Comparison of ENCODE assay signal across 11 mouse cellular contexts in the genomic region with DNA sequence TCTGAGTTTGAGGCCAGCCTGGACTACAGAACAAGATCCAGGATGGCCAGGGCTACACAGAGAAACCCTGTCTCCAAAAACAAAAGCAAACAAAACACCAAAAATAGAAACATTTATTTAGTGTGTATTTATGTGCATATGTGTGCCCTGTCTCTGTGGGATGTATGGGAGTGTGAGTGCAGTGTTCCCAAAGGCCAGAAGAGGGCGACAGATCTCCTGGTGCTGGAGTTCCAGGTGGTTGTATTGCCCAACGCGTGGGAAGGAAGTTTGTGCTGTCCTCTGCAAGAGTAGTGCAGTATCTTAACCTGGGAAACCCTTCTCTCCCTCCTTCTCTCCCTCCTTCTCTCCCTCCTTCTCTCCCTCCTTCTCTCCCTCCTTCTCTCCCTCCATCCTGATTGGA. TPM values are rescaled to one million over a fixed set of nuclear protein-coding genes. Genes with fewer than 3 reads are reported as not detected.
DNase-seq lines count a peak whose midpoint lies in the region; ATAC-seq and TF ChIP-seq lines count a peak whose summit lies in the region.
"Had no signal": no experiment of that assay in that cellular context is flagged by ENCODE, and none has a peak within 500 bp of the region (broad histone marks: within the 10 kb centered on the region; RNA-seq: fewer than 3 reads in every experiment).

No protein-coding gene starts in this region.

- no peaks in the 10 kb centered on the region for H3K27me3 ChIP-seq in intestine, postnatal 0 days (replicated peaks; ENCODE audit: control insufficient read depth, insufficient read depth, low read length)
- H3K27me3 ChIP-seq in intestine, embryonic 16.5 days (replicated peaks; ENCODE audit: control insufficient read depth, insufficient read depth, low read length): no peaks in the 10 kb centered on the region
- H3K27me3 ChIP-seq: neural tube, embryonic 12.5 days had no signal

- H3K9ac ChIP-seq in intestine, postnatal 0 days (ENCODE audit: low read depth, low read length): no peak overlapping the region
- H3K9ac ChIP-seq in intestine, embryonic 16.5 days (ENCODE audit: low read depth, low read length): no peak overlapping the region
- H3K9ac ChIP-seq: neural tube, embryonic 12.5 days had no signal

- no peaks in the 10 kb centered on the region for H3K4me1 ChIP-seq in intestine, postnatal 0 days (replicated peaks; ENCODE audit: control insufficient read depth, insufficient read depth, low read length)
- no peaks in the 10 kb centered on the region for H3K4me1 ChIP-seq in intestine, embryonic 16.5 days (ENCODE audit: control insufficient read depth, insufficient read depth, low read length)
- H3K4me1 ChIP-seq: neural tube, embryonic 12.5 days had no signal

- H3K9me3 ChIP-seq in intestine, postnatal 0 days (ENCODE audit: control insufficient read depth): no peaks in the 10 kb centered on the region
- H3K9me3 ChIP-seq in intestine, embryonic 16.5 days (ENCODE audit: control insufficient read depth, low read length): no peaks in the 10 kb centered on the region
- H3K9me3 ChIP-seq: neural tube, embryonic 12.5 days had no signal

- no peak for ATAC-seq in intestine, postnatal 0 days
- ATAC-seq in intestine, embryonic 16.5 days: no peak
- peak; percentile 81 for ATAC-seq in granulocyte monocyte progenitor cell, adult 5-6 weeks (replicated peaks; ENCODE audit: poor library complexity, severe bottlenecking)

- H3K4me3 ChIP-seq in intestine, postnatal 0 days (ENCODE audit: low read depth, low read length): no peak overlapping the region
- no peak overlapping the region for H3K4me3 ChIP-seq in intestine, embryonic 16.5 days (ENCODE audit: low read length)
- H3K4me3 ChIP-seq: neural tube, embryonic 12.5 days had no signal

- peak; percentile 59 for DNase-seq in 416B (ENCODE audit: low read depth)
- DNase-seq in ES-CJ7 (ENCODE audit: low read depth, low spot score): peak; percentile 81
- DNase-seq in adrenal gland, adult 8-10 months: no peak
- DNase-seq in heart, adult 8-10 months (ENCODE audit: low spot score): no peak
- DNase-seq: cerebellum, adult 9-11 months; kidney, adult 18-20 months had no signal

- no peaks in the 10 kb centered on the region for H3K36me3 ChIP-seq in intestine, postnatal 0 days (ENCODE audit: control insufficient read depth, insufficient read depth)
- no peaks in the 10 kb centered on the region for H3K36me3 ChIP-seq in intestine, embryonic 16.5 days (ENCODE audit: control insufficient read depth, insufficient read depth, low read length)
- H3K36me3 ChIP-seq: neural tube, embryonic 12.5 days had no signal

- H3K27ac ChIP-seq in intestine, postnatal 0 days (ENCODE audit: low read depth, low read length): no peak overlapping the region
- H3K27ac ChIP-seq in intestine, embryonic 16.5 days (ENCODE audit: low read length): no peak overlapping the region
- H3K27ac ChIP-seq: neural tube, embryonic 12.5 days had no signal

- H3K4me2 ChIP-seq in intestine, postnatal 0 days (replicated peaks; ENCODE audit: low read depth): no peak overlapping the region
- H3K4me2 ChIP-seq in intestine, embryonic 16.5 days (ENCODE audit: low read depth, low read length): no peak overlapping the region
- H3K4me2 ChIP-seq: heart, embryonic 11.5 days; neural tube, embryonic 12.5 days had no signal

- WGBS in intestine, postnatal 0 days: 44% methylated on average over 3 of the region's 3 CpGs
- WGBS in intestine, embryonic 16.5 days: 37% methylated on average over 3 of the region's 3 CpGs

- peak; percentile 67 for TF ChIP-seq CTCF in intestine, postnatal 0 days (IDR thresholded peaks at IDR 0.05; ENCODE audit: low read depth)

RNA-seq across cellular contexts. Expression of a gene that starts 17.6 kb away (rescaled TPM):
- polyA plus RNA-seq in intestine, postnatal 0 days (2015; fragmentation: Nextera tagmentation; extraction: Ambion mirVana): 2.7 and 4.7 TPM in 2 replicates
- polyA plus RNA-seq in intestine, embryonic 16.5 days (2015; fragmentation: Nextera tagmentation; extraction: Ambion mirVana): 2.7 and 2.9 TPM in 2 replicates
- total RNA-seq in granulocyte monocyte progenitor cell, adult 5-6 weeks (2014; fragmentation: Nextera tagmentation): 7.0 and 25.1 TPM in 2 replicates
- total RNA-seq in granulocyte monocyte progenitor cell, adult 5-6 weeks (2017): 5.6 and 9.3 TPM in 2 replicates
- 1 to 10 TPM; 1.7 to 3.7 (median 2.7) TPM for total RNA-seq in adrenal gland, adult 8-10 months (2022)
- under 1 TPM in 2 of 4 experiments, not detected in 2; 0.29 to 1.00 TPM for total RNA-seq in heart, adult 8-10 months (2022)

RNA-seq across cellular contexts. Expression of a gene that starts 27.7 kb away (rescaled TPM):
- polyA plus RNA-seq in intestine, postnatal 0 days (2015; fragmentation: Nextera tagmentation; extraction: Ambion mirVana): 0.18 and 0.24 TPM in 2 replicates
- 0.26 and 0.32 TPM in 2 replicates for polyA plus RNA-seq in intestine, embryonic 16.5 days (2015; fragmentation: Nextera tagmentation; extraction: Ambion mirVana)
- 3.0 and 9.3 TPM in 2 replicates for total RNA-seq in granulocyte monocyte progenitor cell, adult 5-6 weeks (2014; fragmentation: Nextera tagmentation)
- 1.5 and 1.9 TPM in 2 replicates for total RNA-seq in granulocyte monocyte progenitor cell, adult 5-6 weeks (2017)
- 1 to 10 TPM; 2.4 to 4.8 (median 3.6) TPM for total RNA-seq in adrenal gland, adult 8-10 months (2022)
- under 1 TPM in 3 of 4 experiments, not detected in 1; 0.22 to 0.31 (median 0.26) TPM for total RNA-seq in heart, adult 8-10 months (2022)

RNA-seq across cellular contexts. Expression of a gene that starts 37.6 kb away (rescaled TPM):
- 0.22 and 0.25 TPM in 2 replicates for polyA plus RNA-seq in intestine, postnatal 0 days (2015; fragmentation: Nextera tagmentation; extraction: Ambion mirVana)
- 0.51 and 0.53 TPM in 2 replicates for polyA plus RNA-seq in intestine, embryonic 16.5 days (2015; fragmentation: Nextera tagmentation; extraction: Ambion mirVana)
- not detected in 2 replicates for total RNA-seq in granulocyte monocyte progenitor cell, adult 5-6 weeks (2014; fragmentation: Nextera tagmentation)
- total RNA-seq in granulocyte monocyte progenitor cell, adult 5-6 weeks (2017): not detected in 2 replicates
- under 1 TPM in 2 of 4 experiments, not detected in 2; 0.06 to 0.08 TPM for total RNA-seq in adrenal gland, adult 8-10 months (2022)
- 1 to 10 TPM; 1.3 to 3.1 (median 2.4) TPM for total RNA-seq in heart, adult 8-10 months (2022)

RNA-seq across cellular contexts. Expression of a gene that starts 41.4 kb away (rescaled TPM):
- 7.5 and 7.8 TPM in 2 replicates for polyA plus RNA-seq in intestine, postnatal 0 days (2015; fragmentation: Nextera tagmentation; extraction: Ambion mirVana)
- 8.2 and 13.5 TPM in 2 replicates for polyA plus RNA-seq in intestine, embryonic 16.5 days (2015; fragmentation: Nextera tagmentation; extraction: Ambion mirVana)
- total RNA-seq in granulocyte monocyte progenitor cell, adult 5-6 weeks (2014; fragmentation: Nextera tagmentation): 53.7 and 60.9 TPM in 2 replicates
- total RNA-seq in granulocyte monocyte progenitor cell, adult 5-6 weeks (2017): 26.4 and 43.8 TPM in 2 replicates
- 10 to 100 TPM; 14.3 to 23.7 (median 18.9) TPM for total RNA-seq in adrenal gland, adult 8-10 months (2022)
- total RNA-seq in heart, adult 8-10 months (2022): 1 to 10 TPM; 4.1 to 6.9 (median 4.8) TPM

RNA-seq across cellular contexts. Expression of a gene that starts 52.1 kb away (rescaled TPM):
- 1.2 and 2.3 TPM in 2 replicates for polyA plus RNA-seq in intestine, postnatal 0 days (2015; fragmentation: Nextera tagmentation; extraction: Ambion mirVana)
- polyA plus RNA-seq in intestine, embryonic 16.5 days (2015; fragmentation: Nextera tagmentation; extraction: Ambion mirVana): 2.8 TPM in 2 replicates
- total RNA-seq in granulocyte monocyte progenitor cell, adult 5-6 weeks (2014; fragmentation: Nextera tagmentation): 0.73 TPM in 1 of 2 replicates, not detected in the other
- total RNA-seq in granulocyte monocyte progenitor cell, adult 5-6 weeks (2017): 1.5 and 2.5 TPM in 2 replicates
- under 1 TPM; 0.34 to 0.59 (median 0.38) TPM for total RNA-seq in adrenal gland, adult 8-10 months (2022)
- under 1 TPM in 1 of 4 experiments, not detected in 3; 0.19 TPM for total RNA-seq in heart, adult 8-10 months (2022)

Comparison
In these comparisons a context has a peak if more than half of its experiments do, and no peak if none do; other contexts are left out.
1. DNase-seq: peak in 416B (single experiment) and ES-CJ7 (single experiment); none in adrenal gland, adult 8-10 months (single experiment) and heart, adult 8-10 months (single experiment).